Mouse (Mus musculus) adrenal gland, postnatal 10 days (tissue): ENCODE measurements around the gene Cbarp. TPM values are rescaled to one million over a fixed set of nuclear protein-coding genes. Genes with fewer than 3 reads are reported as not detected.

Experiments used
- DNase-seq: peaks from one replicate; pipeline ENCODE4 v3.0.0; 2021; ENCODE audit warnings: mixed read lengths
- total RNA-seq, 2 experiments: library from RNA; stranded (reverse); gene quantifications; 2 replicates each; pipeline ENCODE4 v1.2.3; 2021

Gene Cbarp
- total RNA-seq, 2 experiments from 2014 or later, result 41.6 to 65.6 TPM

DNA sequence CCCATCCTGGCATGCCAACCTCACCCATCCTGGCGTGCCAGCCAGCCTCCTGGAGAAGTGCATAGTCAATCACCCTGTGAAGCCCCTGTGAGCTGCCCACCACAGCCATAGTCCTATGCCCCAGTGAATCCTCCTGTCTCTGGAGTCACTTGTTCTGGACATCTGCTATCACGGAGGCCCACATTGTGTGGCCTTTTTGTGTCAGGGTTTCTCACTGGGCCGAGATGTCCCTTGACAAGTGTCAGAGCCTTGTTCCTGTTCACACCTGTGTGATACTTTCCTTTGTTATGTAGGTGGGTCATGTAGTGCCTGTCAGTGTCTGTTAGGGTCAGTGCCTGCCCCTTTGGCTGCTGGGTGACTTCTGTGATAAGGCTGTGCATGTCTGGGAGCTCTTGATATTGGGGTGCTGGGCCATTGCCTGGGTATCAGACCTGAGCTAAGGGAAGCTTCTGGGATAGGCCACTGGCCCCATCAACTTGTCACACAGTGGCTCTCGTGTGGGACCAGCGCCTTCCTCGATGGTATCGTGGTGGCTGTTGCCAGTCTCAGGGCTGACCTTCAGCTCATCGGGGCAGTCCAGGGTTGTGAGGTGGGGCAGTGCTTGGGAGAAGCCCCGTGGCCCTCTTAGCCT is 16.6 kb downstream of the Cbarp start:
- no peak for DNase-seq

- DNase-seq, result no peak
Measured at GRCm38 (mm10) chr10:80121639-80122038, 19.0 kb downstream of the Cbarp start.

- no peak for DNase-seq
Measured at GRCm38 (mm10) chr10:80120146-80120545, 20.5 kb downstream of the Cbarp start.

DNA sequence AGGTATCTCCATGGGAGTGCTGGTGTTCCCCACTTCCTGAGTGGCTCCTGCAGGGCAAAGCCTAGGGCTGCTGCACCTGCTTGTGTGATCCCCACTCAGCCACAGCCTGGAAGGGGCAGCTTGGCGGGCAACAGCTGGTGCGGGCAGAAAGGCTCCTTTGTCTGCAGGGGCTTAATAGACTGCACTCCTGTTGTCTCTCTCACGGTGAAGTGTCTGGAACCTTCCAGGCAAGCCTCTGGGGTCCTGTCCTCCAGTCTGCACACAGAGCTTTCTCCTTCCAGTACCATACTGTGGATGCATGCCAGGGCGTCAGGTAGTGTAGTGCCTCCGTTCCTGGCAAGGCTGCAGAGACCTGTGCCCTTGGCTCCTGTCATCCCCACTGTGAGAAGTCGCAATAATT is 22.1 kb downstream of the Cbarp start:
- peak; percentile 52 for DNase-seq

DNA sequence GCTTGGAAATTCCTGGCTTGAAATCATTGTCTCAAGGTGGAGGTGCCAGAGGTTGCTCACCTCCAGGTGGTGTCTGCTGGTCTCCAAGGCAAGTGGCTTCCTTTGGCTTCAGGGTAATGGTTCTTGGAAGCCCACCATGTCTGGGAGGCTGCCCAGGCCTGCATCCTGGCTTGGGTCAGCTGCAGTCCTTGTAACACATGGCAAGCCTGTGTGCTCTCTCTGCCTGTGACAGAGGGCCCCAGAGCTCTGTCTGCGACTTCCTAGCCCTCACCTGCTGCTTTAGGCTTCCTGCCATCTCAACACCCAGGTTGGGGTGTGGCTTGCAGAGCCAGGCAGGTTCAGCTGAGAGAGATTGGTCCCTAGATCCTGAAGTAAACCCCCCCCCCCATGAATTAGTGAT is 22.9 kb downstream of the Cbarp start:
- DNase-seq, result no peak

- DNase-seq, result peak; percentile 79
Measured at GRCm38 (mm10) chr10:80116927-80117691, 23.5 kb downstream of the Cbarp start.

- no peak for DNase-seq
Measured at GRCm38 (mm10) chr10:80116563-80116926, 24.1 kb downstream of the Cbarp start.

GRCm38 (mm10) chr10:80115944-80116335 is 24.7 kb downstream of the Cbarp start:
- no peak for DNase-seq

DNA sequence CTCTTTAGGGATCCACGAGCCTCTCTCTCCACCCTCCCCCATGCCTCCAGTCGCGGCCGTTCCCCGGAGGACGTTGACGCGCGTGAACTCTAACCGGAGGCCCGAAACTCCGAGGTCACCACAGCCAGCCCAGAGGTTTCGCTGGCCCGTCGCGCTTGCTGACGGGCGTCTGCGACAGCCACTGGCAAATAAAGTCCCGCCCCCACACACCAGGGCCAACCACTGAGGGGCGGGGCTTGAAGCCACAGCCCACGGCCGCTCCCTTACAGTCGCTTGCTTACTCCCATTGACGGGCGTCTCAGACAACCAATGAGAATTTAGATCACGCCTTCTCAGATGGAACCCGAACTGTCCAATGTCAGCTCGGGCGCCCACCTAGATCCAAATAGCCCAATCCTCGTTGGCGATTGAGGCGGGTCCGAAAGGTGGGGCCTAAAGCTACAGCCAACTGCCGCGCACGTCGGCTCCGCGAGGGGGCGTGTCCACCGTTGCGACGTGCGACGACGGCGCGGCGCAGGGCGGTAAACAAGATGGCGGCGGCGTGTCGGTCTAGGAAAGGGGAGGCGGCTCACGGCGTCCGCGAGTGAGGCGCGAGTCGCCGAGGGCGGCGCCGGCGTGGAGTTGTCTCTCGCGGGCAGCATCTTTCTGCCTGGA is 25.2 kb downstream of the Cbarp start, which contains the start of gene Stk11:
Stk11 (plus strand) TSS at position 514 of the 654 bp plus-strand sequence.
- DNase-seq, result peak; percentile 99

GRCm38 (mm10) chr10:80114341-80115284 is 26.0 kb downstream of the Cbarp start:
- peak; percentile 97 for DNase-seq

DNA sequence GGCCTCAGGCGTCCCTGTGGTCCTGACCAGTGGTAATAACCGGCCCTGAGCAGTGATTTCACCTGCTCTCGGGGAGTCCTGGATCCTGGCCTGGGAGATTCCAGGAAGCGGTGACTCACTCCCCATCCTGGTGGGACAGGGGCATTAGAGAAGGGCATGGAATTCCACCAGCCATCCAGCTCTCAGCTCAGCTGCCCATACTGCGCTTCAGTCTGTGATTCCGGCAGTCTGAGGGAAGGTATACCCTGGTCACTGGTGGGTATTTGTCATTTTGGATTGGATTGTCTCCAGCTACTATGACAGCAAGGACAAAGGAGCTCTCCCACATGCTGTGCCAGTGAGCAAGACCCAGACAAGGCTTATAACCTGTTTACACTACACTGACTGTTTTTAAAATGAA is 33.0 kb downstream of the Cbarp start:
- peak; percentile 51 for DNase-seq

DNA sequence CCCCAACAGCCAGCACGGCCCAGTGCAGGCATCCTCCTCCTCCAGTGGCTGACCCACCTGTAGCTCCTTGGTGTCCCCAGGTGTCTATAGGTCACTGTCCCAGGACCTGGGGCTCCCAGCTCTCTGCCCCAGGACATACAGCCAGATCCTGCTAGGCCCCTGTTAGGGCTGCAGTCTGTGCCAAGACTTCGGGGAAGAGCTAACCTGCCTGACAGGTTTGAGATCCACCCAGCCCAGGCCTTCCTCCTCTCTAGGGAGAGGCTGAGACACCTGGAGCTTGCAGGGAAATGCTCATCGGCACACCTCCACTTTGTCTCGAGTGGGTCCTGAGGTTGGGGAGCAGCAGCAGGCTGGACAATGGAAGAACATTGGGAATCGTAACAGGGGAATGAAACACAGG is 34.7 kb downstream of the Cbarp start:
- DNase-seq, result no peak

- no peak for DNase-seq
Measured at GRCm38 (mm10) chr10:80105460-80105859, 35.2 kb downstream of the Cbarp start, which contains the start of gene Sbno2. Gene Sbno2 (minus strand): TSS chr10:80105571.

DNA sequence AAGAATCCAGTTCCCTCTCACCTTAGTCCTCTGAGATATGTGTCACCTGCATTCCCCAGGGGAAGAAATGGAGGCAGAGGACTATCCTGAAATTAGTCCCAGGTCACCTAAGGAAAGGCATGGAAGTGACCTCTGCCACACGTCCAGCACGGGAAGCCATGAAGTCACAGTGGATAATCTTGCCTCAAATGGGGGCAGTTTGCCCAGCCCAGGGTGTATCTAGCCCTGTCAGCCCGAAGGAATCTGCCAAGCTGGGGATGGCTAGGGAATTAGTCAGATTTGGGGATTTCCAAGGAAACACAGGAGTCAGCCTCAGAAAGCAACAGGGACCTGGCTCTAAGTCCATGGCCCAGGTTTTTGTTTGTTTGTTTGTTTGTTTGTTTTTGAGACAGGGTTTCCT is 36.5 kb downstream of the Cbarp start:
- DNase-seq, result peak; percentile 47

DNA sequence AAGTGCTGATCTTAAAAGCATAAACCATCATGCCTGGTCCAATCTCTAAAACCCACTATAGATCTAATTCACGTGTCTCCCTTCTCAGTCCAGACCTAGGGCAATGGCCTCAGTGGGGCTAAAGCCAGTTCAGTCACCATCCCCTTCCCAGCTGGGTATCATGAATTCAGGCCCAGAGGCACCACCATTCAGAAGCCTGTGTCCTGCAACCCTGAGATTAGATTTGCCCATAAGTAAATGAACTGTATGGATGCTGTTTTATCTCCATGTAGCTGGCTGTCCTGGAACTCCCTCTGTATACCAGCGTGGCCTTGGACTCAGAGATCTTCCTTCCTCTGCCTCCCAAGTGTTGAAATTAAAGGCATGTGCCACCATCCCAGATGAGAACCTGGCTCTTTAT is 37.6 kb downstream of the Cbarp start:
- DNase-seq, result no peak

- peak; percentile 92 for DNase-seq
Measured at GRCm38 (mm10) chr10:80102216-80102915, 38.3 kb downstream of the Cbarp start.

GRCm38 (mm10) chr10:80100982-80101381 is 39.7 kb downstream of the Cbarp start:
- peak; percentile 79 for DNase-seq

- DNase-seq, result peak; percentile 41
Measured at GRCm38 (mm10) chr10:80098630-80099029, 42.0 kb downstream of the Cbarp start.

DNA sequence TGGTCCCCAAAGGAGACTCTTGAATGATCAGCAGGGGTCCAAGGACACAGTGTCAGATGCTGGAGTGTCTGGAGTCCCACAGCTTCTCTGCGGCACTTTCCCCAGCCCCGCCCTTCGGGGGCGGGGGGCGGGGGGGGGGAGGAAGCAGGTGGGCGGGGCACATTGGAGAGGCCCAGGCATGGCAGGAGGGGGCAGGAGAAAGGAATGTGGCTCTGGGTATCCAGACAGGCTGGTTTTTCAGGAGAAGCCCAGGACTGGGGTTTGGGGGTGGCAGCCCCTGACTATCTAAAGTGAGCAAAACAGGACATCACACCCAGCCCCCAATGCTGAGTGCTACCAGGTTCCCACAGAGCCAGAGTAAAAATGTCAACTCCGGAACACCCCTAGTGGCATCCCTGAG is 43.4 kb downstream of the Cbarp start:
- no peak for DNase-seq

DNA sequence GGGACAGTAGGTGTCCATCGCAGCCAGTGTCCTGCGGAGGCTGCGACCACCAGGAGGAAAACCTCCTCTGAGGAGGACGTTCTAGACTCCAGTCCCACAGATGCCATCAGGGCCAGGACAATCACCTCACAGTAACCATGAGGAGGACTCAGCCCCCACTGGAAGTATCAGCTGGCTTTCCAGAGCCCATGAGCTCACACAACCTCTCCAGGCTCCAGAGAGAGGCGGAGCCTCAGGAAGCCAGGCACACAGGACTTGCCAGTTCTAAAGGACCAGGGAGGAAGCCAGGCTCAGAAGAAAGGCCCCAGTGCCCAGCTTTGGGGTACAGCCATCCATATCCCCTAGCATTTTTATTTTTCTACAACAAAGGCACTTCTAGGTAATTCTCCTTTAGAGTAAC is 45.1 kb downstream of the Cbarp start:
- peak; percentile 64 for DNase-seq

DNA sequence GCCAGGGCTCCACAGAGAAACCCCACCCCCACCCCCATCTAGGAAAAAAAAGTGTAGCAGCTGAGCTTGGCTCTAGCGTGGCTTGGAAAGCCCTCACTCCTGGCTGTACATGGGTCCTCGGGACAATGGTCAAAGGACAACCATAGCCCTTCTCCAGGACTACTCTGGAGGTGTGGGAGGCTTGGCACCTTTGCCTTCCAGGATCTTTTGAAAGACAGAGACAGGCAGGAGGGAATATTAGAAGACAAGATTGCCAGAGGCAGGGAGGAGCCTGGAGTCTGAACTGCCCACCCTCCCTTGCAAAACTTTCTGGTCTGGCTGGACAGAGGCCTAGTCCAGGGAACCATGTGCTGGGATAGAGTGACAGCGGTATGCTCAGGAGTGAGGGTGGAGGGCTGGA is 46.0 kb downstream of the Cbarp start:
- peak; percentile 57 for DNase-seq
